Mouse (Mus musculus): Measurements from ENCODE around the gene Large2. TPM values are rescaled to one million over a fixed set of nuclear protein-coding genes. Genes with fewer than 3 reads are reported as not detected.
A peak's percentile ranks its signal among the peaks of the same experiment; 100 is the strongest.

Gene Large2
- polyA plus RNA-seq, 1 experiment from 2014 or later, result 6.6 TPM

DNA sequence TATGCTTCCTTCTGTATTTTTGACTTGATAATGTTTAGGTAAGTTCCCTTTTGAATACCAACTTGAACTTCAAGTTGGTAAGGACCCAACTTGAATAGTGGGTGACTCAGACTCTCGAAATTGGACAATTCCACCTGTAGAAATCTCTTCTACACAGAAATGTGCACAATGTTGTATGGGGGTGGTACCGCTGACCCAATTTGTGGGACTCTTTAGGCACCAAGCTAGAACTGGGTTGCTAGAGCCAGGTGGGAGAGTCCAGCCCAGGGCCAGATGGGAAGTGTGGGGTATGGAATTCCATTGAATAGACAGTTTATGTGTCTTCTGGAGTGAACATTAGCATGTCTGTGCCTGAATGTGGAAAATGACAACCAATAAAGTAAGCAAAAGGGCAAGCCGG is 20.9 kb upstream of the Large2 start:
- Histone ChIP-seq H3K4me1 (ENCODE audit: control insufficient read depth, insufficient read depth, low read length) (peaks cover 11% of the 10 kb centered on the region), H3K27ac (replicated peaks; ENCODE audit: low read depth, low read length) (no peak overlapping the region), H3K9ac (replicated peaks; ENCODE audit: low read length) (no peak overlapping the region), H3K4me2 (ENCODE audit: low read depth, low read length) (no peak overlapping the region), H3K27me3 (ENCODE audit: control insufficient read depth, insufficient read depth, low read length) (no peaks in the 10 kb centered on the region), H3K4me3 (ENCODE audit: low read depth, low read length) (no peak overlapping the region), H3K36me3 (replicated peaks; ENCODE audit: control insufficient read depth, insufficient read depth, low read depth, low read length) (no peaks in the 10 kb centered on the region), H3K9me3 (replicated peaks; ENCODE audit: control insufficient read depth, low read length) (no peaks in the 10 kb centered on the region)
- DNase-seq (ENCODE audit: low spot score) (no peak), ATAC-seq (replicated peaks; ENCODE audit: insufficient number of reproducible peaks, low FRiP score, low TSS enrichment, low read depth) (no peak)
- WGBS, result 95% methylated on average over 3 of the region's 3 CpGs

DNA sequence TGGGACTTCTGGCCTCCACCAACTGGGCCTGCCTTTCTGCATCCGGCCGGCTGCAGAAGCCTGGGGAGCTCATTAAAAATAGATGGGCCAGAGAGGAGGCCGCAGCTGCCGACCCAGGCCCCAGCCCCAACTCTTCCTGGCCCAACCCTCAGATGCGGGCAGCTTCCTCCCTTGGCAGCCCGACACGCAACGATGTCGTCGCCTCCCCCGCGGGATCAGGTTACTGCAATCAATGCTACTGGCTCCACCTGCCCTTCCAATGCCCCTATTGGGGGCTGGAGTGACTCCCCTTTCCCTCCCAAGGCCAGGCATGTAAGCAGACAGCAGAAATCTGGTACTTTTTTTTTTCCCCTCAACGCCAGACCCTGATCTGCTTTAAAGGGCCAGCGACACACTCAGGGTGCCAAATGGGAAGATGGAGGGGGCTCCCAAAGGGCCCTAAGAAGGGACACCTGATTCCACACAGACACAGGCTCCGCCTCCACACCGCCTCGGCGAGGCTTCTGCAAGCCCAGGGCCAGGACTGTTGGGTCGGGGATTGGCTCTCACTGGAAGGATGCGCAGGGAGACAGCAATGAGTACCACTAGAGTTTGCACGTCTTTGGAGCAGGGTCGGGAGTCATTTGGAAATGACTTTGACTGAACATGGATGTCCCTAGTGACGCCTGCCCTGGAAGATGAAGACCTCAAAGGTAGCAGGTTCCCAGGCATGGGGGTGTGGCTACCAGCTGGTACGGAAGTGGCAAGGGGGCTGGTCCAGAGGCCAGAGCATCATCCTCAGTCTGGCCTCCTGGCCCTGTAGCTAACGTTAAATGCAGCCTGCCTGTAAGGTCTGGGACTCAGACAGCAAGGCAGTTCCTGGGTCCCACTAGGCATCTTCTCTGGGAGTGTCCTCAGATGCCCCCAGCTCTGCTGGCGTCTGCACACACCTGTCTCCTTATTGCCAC is 17.9 kb upstream of the Large2 start:
- ATAC-seq (replicated peaks; ENCODE audit: insufficient number of reproducible peaks, low FRiP score, low TSS enrichment, low read depth), result peak; percentile 12; the same call in 1 of the 2 replicates

DNA sequence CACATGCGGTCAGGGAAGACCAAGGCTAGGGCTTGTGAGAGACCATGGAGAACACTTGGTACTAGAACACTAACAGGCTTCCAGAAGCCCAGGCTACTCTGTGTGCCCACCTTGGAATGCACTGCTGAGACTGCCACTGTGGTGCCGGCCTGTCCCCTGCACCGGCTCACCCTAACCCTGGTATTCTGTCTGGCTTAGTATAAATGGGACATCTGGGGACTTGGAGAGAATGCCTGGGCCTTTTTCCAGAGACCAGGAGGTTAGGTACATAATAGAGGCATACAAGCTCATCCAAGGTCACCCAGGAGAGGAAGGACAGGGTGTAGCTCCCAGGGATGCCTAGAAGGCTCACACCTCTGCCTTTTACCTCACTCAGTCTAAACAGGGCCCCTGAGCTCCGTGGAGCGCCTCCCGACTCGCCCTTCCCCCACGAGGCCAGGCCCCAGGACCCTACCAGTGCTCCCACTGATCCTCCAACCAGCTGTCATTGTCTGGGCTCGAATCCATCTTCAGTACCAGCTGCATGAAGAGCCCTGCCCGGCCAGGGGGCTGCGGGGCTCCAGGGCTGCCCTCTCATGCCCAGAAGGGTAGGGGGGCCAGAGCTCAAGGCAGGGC is 17.1 kb upstream of the Large2 start:
- Histone ChIP-seq H3K9ac (replicated peaks; ENCODE audit: low read length) (peak overlapping the region; percentile 64), H3K4me1 (ENCODE audit: control insufficient read depth, insufficient read depth, low read length) (peaks cover 20% of the 10 kb centered on the region), H3K27me3 (ENCODE audit: control insufficient read depth, insufficient read depth, low read length) (no peaks in the 10 kb centered on the region), H3K36me3 (replicated peaks; ENCODE audit: control insufficient read depth, insufficient read depth, low read depth, low read length) (no peaks in the 10 kb centered on the region), H3K9me3 (replicated peaks; ENCODE audit: control insufficient read depth, low read length) (no peaks in the 10 kb centered on the region), H3K4me2 (ENCODE audit: low read depth, low read length) (peak overlapping the region; percentile 74), H3K4me3 (ENCODE audit: low read depth, low read length) (peak overlapping the region; percentile 43), H3K27ac (replicated peaks; ENCODE audit: low read depth, low read length) (peak overlapping the region; percentile 78)
- WGBS, result 26% methylated on average over 11 of the region's 11 CpGs
- 0 out of 2 replicates have a peak, but pooled peaks have one; percentile 0 for ATAC-seq (replicated peaks; ENCODE audit: insufficient number of reproducible peaks, low FRiP score, low TSS enrichment, low read depth)
- DNase-seq (ENCODE audit: low spot score), result no peak

More for the DNA sequence above, 17.9 kb upstream of the Large2 start:
- no peaks in the 10 kb centered on the region for H3K36me3 ChIP-seq (replicated peaks; ENCODE audit: control insufficient read depth, insufficient read depth, low read depth, low read length)
- H3K9ac ChIP-seq (replicated peaks; ENCODE audit: low read length), result peak overlapping the region; percentile 64
- DNase-seq (ENCODE audit: low spot score), result peak; percentile 85
- WGBS, result 4% methylated on average over 26 of the region's 26 CpGs
- H3K27me3 ChIP-seq (ENCODE audit: control insufficient read depth, insufficient read depth, low read length), result no peaks in the 10 kb centered on the region
- no peaks in the 10 kb centered on the region for H3K9me3 ChIP-seq (replicated peaks; ENCODE audit: control insufficient read depth, low read length)
- H3K4me1 ChIP-seq (ENCODE audit: control insufficient read depth, insufficient read depth, low read length), result peaks cover 20% of the 10 kb centered on the region
- peak overlapping the region; percentile 78 for H3K27ac ChIP-seq (replicated peaks; ENCODE audit: low read depth, low read length)
- peak overlapping the region; percentile 43 for H3K4me3 ChIP-seq (ENCODE audit: low read depth, low read length)
- H3K4me2 ChIP-seq (ENCODE audit: low read depth, low read length), result peak overlapping the region; percentile 74

DNA sequence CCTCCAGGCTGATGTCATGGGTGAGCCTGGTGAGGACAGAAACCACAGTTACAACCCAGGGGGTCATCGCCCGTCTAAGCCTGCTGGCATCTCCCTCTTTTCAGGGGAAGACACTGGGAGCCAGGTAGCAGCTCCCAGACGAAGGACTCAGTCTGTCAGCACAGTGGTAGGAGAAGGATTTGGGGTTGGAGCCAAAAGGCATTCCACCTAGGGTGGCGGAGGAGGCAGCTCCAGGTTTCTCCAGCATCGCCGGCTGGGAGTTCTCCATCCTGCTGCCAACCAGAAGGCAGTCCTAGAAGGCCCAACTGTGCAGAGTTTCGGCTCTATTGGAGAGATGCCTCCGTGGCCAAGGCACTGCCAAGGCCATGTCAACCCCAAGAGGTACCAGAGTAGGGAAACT is 16.4 kb upstream of the Large2 start:
- Histone ChIP-seq H3K9me3 (replicated peaks; ENCODE audit: control insufficient read depth, low read length) (no peaks in the 10 kb centered on the region), H3K4me3 (ENCODE audit: low read depth, low read length) (no peak overlapping the region), H3K9ac (replicated peaks; ENCODE audit: low read length) (no peak overlapping the region; the same call in 1 of the 2 replicates), H3K27ac (replicated peaks; ENCODE audit: low read depth, low read length) (0 out of 2 replicates have a peak overlapping the region, but pooled peaks have one; percentile 28), H3K27me3 (ENCODE audit: control insufficient read depth, insufficient read depth, low read length) (no peaks in the 10 kb centered on the region), H3K4me2 (ENCODE audit: low read depth, low read length) (no peak overlapping the region), H3K36me3 (replicated peaks; ENCODE audit: control insufficient read depth, insufficient read depth, low read depth, low read length) (no peaks in the 10 kb centered on the region; the same call in 1 of the 2 replicates), H3K4me1 (ENCODE audit: control insufficient read depth, insufficient read depth, low read length) (peaks cover 20% of the 10 kb centered on the region)
- ATAC-seq (replicated peaks; ENCODE audit: insufficient number of reproducible peaks, low FRiP score, low TSS enrichment, low read depth) (no peak), DNase-seq (ENCODE audit: low spot score) (no peak)
- 91% methylated on average over 8 of the region's 8 CpGs for whole genome bisulfite sequencing

DNA sequence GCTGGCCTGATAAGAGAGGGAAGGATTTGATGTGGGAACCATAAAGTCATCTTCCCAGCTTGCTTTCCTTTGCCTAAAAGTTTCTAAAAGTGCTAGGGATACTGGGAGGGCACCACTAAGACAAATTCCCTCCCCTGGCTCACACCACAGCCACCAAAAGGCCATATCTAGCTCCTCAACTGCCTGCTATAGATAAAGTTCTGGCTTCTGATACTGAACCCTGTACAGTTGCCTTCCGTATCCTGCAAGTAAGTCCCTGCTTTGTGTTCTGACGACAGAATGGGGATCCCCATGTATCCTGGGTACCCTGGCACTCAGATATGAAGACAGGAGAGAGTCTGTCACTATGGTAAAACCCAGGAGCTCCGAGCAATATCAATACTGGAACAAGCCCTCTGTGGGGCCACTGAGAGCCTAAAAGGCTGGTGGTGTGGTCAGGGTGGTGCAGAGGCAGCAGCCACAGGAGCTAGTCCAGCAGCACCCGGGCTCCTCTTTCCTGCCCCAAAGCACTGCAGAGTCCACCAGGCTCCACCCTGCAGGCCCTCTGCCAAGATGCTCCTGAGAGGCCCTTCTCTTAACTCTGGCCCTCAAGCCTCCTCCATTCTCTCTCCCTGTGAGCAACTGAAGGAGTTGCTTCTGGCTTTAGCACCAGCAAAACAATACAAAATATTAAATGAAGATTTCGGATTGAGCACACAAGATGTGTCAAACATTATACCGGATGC is 15.7 kb upstream of the Large2 start:
- Histone ChIP-seq H3K4me3 (ENCODE audit: low read depth, low read length) (no peak overlapping the region), H3K9me3 (replicated peaks; ENCODE audit: control insufficient read depth, low read length) (no peaks in the 10 kb centered on the region), H3K4me1 (ENCODE audit: control insufficient read depth, insufficient read depth, low read length) (peaks cover 20% of the 10 kb centered on the region), H3K27me3 (ENCODE audit: control insufficient read depth, insufficient read depth, low read length) (no peaks in the 10 kb centered on the region), H3K36me3 (replicated peaks; ENCODE audit: control insufficient read depth, insufficient read depth, low read depth, low read length) (no peaks in the 10 kb centered on the region; the same call in 1 of the 2 replicates), H3K9ac (replicated peaks; ENCODE audit: low read length) (no peak overlapping the region), H3K27ac (replicated peaks; ENCODE audit: low read depth, low read length) (peak overlapping the region; percentile 41; the same call in 1 of the 2 replicates), H3K4me2 (ENCODE audit: low read depth, low read length) (no peak overlapping the region)
- ATAC-seq (replicated peaks; ENCODE audit: insufficient number of reproducible peaks, low FRiP score, low TSS enrichment, low read depth) (no peak), DNase-seq (ENCODE audit: low spot score) (no peak)
- WGBS, result 80% methylated on average over 6 of the region's 6 CpGs

DNA sequence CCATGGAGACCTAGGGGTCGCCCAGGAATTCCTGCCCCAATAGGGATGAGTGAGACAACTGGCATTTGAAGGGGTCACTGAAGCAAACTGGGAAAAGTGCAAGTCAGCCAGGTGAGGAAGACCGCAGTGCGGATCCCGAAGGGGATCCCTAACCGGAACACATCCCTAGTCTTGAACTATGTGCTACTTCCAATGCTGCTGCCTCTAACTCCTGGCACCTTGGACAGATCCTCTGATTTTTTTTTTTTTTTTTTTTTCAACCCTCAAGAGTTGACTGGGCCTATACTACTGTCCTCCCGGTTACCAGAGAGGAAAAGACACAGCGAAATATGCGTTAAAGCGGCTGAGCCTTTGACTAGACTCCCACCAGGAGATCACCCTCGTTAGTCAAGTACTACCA is 15.0 kb upstream of the Large2 start:
- Histone ChIP-seq H3K4me3 (ENCODE audit: low read depth, low read length) (no peak overlapping the region), H3K9me3 (replicated peaks; ENCODE audit: control insufficient read depth, low read length) (no peaks in the 10 kb centered on the region), H3K4me1 (ENCODE audit: control insufficient read depth, insufficient read depth, low read length) (peaks cover 20% of the 10 kb centered on the region), H3K36me3 (replicated peaks; ENCODE audit: control insufficient read depth, insufficient read depth, low read depth, low read length) (peaks cover 4% of the 10 kb centered on the region; the same call in 1 of the 2 replicates), H3K4me2 (ENCODE audit: low read depth, low read length) (peak overlapping the region; percentile 36; the same call in 1 of the 2 replicates), H3K27ac (replicated peaks; ENCODE audit: low read depth, low read length) (peak overlapping the region; percentile 41; the same call in 1 of the 2 replicates), H3K9ac (replicated peaks; ENCODE audit: low read length) (no peak overlapping the region), H3K27me3 (ENCODE audit: control insufficient read depth, insufficient read depth, low read length) (no peaks in the 10 kb centered on the region)
- under 1% methylated on average over 10 of the region's 10 CpGs for WGBS
- DNase-seq (ENCODE audit: low spot score) (no peak), ATAC-seq (replicated peaks; ENCODE audit: insufficient number of reproducible peaks, low FRiP score, low TSS enrichment, low read depth) (no peak)

DNA sequence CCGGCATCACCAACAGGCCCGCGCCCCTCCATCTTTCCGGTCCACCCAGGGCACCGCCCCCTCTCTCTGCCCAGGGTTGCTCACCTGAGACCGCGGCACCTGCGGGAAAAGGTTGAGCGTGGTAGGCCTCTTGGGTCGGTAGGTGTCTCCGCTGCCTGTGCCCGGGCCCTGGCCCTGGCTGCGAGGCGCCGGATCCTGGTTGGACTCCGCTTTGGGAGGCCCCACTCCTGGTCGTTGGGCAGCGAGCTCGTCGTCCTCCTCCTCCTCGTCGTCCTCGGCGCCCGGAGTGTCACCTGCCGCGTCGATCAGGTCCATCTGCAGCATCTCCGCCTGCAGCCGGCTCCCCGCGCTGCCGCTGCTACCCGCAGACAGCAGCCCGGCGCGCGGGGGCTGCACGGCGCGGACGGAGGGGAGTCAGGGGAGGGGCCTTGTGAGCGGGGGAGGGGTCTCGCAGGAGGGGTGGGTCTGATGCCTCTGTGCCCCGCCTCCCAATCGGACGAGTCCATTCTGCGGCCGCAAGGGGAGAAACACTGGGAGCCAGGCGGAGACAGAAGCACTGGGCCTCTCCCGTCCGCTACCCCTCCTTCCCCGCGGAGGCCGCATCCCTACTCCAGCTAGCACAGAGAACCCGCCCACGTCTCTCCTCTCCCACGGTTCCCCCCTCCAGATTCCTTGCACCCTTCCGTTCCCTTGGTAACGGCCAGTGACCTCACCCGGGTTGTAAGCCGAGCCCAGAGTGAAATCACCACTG is 14.4 kb upstream of the Large2 start:
- peak; percentile 93 for ATAC-seq (replicated peaks; ENCODE audit: insufficient number of reproducible peaks, low FRiP score, low TSS enrichment, low read depth)
- no peaks in the 10 kb centered on the region for H3K27me3 ChIP-seq (ENCODE audit: control insufficient read depth, insufficient read depth, low read length)
- peaks cover 20% of the 10 kb centered on the region for H3K4me1 ChIP-seq (ENCODE audit: control insufficient read depth, insufficient read depth, low read length)
- H3K4me3 ChIP-seq (ENCODE audit: low read depth, low read length), result peak overlapping the region; percentile 69
- H3K9ac ChIP-seq (replicated peaks; ENCODE audit: low read length), result peak overlapping the region; percentile 66
- peaks cover 4% of the 10 kb centered on the region; the same call in 1 of the 2 replicates for H3K36me3 ChIP-seq (replicated peaks; ENCODE audit: control insufficient read depth, insufficient read depth, low read depth, low read length)
- H3K9me3 ChIP-seq (replicated peaks; ENCODE audit: control insufficient read depth, low read length), result no peaks in the 10 kb centered on the region
- peak overlapping the region; percentile 67 for H3K27ac ChIP-seq (replicated peaks; ENCODE audit: low read depth, low read length)
- DNase-seq (ENCODE audit: low spot score), result peak; percentile 98
- peak overlapping the region; percentile 93 for H3K4me2 ChIP-seq (ENCODE audit: low read depth, low read length)
- WGBS, result under 1% methylated on average over 54 of the region's 62 CpGs
